Comparison of ENCODE assay signal across 24 mouse cellular contexts in genomic region chr19:50294205-50294604, GRCm38 (mm10).
DNase-seq lines count a peak whose midpoint lies in the region; ATAC-seq and TF ChIP-seq lines count a peak whose summit lies in the region.
"Had no signal": no experiment of that assay in that cellular context is flagged by ENCODE, and none has a peak within 500 bp of the region (broad histone marks: within the 10 kb centered on the region; RNA-seq: fewer than 3 reads in every experiment).

No protein-coding gene starts in this region.

- no peak for ATAC-seq in lung, embryonic 14.5 days (ENCODE audit: insufficient read depth)
- ATAC-seq in lung, postnatal 0 days, result peak; percentile 71
- ATAC-seq: activated CD4-positive, CD25-positive, alpha-beta regulatory T cell, adult 4 months; CD4-positive, CD25-positive, alpha-beta regulatory T cell, adult 4 months; forebrain, embryonic 13.5 days; forebrain, embryonic 15.5 days; Patski had no signal

- no peak overlapping the region for H3K9ac ChIP-seq in lung, embryonic 14.5 days
- no peak overlapping the region for H3K9ac ChIP-seq in lung, postnatal 0 days (replicated peaks; ENCODE audit: low read depth)
- H3K9ac ChIP-seq: embryonic facial prominence, embryonic 12.5 days; forebrain, embryonic 13.5 days; forebrain, embryonic 15.5 days had no signal

- no peaks in the 10 kb centered on the region for H3K27me3 ChIP-seq in lung, embryonic 14.5 days (ENCODE audit: insufficient read depth, low read length)
- H3K27me3 ChIP-seq in lung, postnatal 0 days (replicated peaks; ENCODE audit: insufficient read depth, low read length), result no peaks in the 10 kb centered on the region
- H3K27me3 ChIP-seq: CH12.LX; embryonic facial prominence, embryonic 12.5 days; forebrain, embryonic 13.5 days; forebrain, embryonic 15.5 days had no signal

- no peak overlapping the region for H3K4me3 ChIP-seq in lung, embryonic 14.5 days (ENCODE audit: low read depth, low read length)
- no peak overlapping the region for H3K4me3 ChIP-seq in lung, postnatal 0 days (ENCODE audit: low read depth, low read length)
- no peak overlapping the region for H3K4me3 ChIP-seq in lung, adult 2 months (replicated peaks; ENCODE audit: extremely low read depth, low read depth, low read length)
- H3K4me3 ChIP-seq: embryonic facial prominence, embryonic 10.5 days; embryonic facial prominence, embryonic 12.5 days; forebrain, embryonic 13.5 days; forebrain, embryonic 15.5 days had no signal

- H3K27ac ChIP-seq in lung, embryonic 14.5 days (ENCODE audit: low read depth), result no peak overlapping the region
- no peak overlapping the region for H3K27ac ChIP-seq in lung, postnatal 0 days (ENCODE audit: low read length)
- H3K27ac ChIP-seq: embryonic facial prominence, embryonic 10.5 days; embryonic facial prominence, embryonic 12.5 days; forebrain, embryonic 13.5 days; forebrain, embryonic 15.5 days had no signal

- no peaks in the 10 kb centered on the region for H3K36me3 ChIP-seq in lung, embryonic 14.5 days (ENCODE audit: insufficient read depth)
- H3K36me3 ChIP-seq in lung, postnatal 0 days (ENCODE audit: insufficient read depth, low read length), result no peaks in the 10 kb centered on the region
- H3K36me3 ChIP-seq: embryonic facial prominence, embryonic 10.5 days; embryonic facial prominence, embryonic 12.5 days; forebrain, embryonic 15.5 days; G1E had no signal

- DNase-seq in lung, embryonic 14.5 days, result peak; percentile 1
- DNase-seq in lung, postnatal 10 days, result no peak
- DNase-seq in lung, postnatal 0 days (ENCODE audit: low spot score), result peak; percentile 40
- no peak for DNase-seq in lung, adult 2 months
- peak; percentile 3 for DNase-seq in lung, postnatal 36 days
- no peak for DNase-seq in lung, postnatal 14 days
- DNase-seq: adrenal gland, adult 8-10 months; adrenal gland, postnatal 14 days; adrenal gland, postnatal 36 days; B cell, adult 2 months; cerebellum, adult 11-12 months; cerebellum, adult 2 months; cerebellum, adult 9-10 months; cerebellum, postnatal 10 days; cerebellum, postnatal 25 days had no signal

- TF ChIP-seq POLR2A in lung, adult 2 months (IDR thresholded peaks at IDR 0.05; ENCODE audit: borderline replicate concordance, extremely low read depth, low read depth, low read length), result no peak

- WGBS in lung, embryonic 14.5 days, result 71% methylated on average over 7 of the region's 7 CpGs
- WGBS in lung, postnatal 0 days, result 60% methylated on average over 7 of the region's 7 CpGs
- 67% methylated on average over 7 of the region's 7 CpGs for WGBS in lung, adult 2 months

- no peak; the same call in 1 of the 2 replicates for TF ChIP-seq EP300 in lung, postnatal 0 days (IDR thresholded peaks at IDR 0.05)

- TF ChIP-seq CTCF in lung, embryonic 14.5 days (IDR thresholded peaks at IDR 0.05; ENCODE audit: low read depth), result no peak
- TF ChIP-seq CTCF in lung, postnatal 0 days (IDR thresholded peaks at IDR 0.05), result no peak
- TF ChIP-seq CTCF in lung, adult 2 months (IDR thresholded peaks at IDR 0.05; ENCODE audit: insufficient read depth, low read length), result no peak

- H3K9me3 ChIP-seq in lung, embryonic 14.5 days (ENCODE audit: low read depth, low read length), result no peaks in the 10 kb centered on the region
- H3K9me3 ChIP-seq in lung, postnatal 0 days (ENCODE audit: low read length), result no peaks in the 10 kb centered on the region
- H3K9me3 ChIP-seq: embryonic facial prominence, embryonic 10.5 days; embryonic facial prominence, embryonic 12.5 days; forebrain, embryonic 13.5 days; forebrain, embryonic 15.5 days; G1E had no signal

- H3K4me2 ChIP-seq in lung, embryonic 14.5 days, result no peak overlapping the region
- no peak overlapping the region for H3K4me2 ChIP-seq in lung, postnatal 0 days (replicated peaks; ENCODE audit: low read depth, low read length)
- H3K4me2 ChIP-seq: embryonic facial prominence, embryonic 12.5 days; forebrain, embryonic 13.5 days; forebrain, embryonic 15.5 days had no signal

- H3K4me1 ChIP-seq in lung, embryonic 14.5 days (ENCODE audit: insufficient read depth), result no peaks in the 10 kb centered on the region
- no peaks in the 10 kb centered on the region for H3K4me1 ChIP-seq in lung, postnatal 0 days (ENCODE audit: insufficient read depth, low read depth, low read length)
- H3K4me1 ChIP-seq in lung, adult 2 months (ENCODE audit: control insufficient read depth, insufficient read depth, low read length), result no peaks in the 10 kb centered on the region
- H3K4me1 ChIP-seq: embryonic facial prominence, embryonic 12.5 days; forebrain, embryonic 13.5 days; forebrain, embryonic 15.5 days had no signal

Comparison
In these comparisons a context has a peak if more than half of its experiments do, and no peak if none do; other contexts are left out.
1. DNase-seq: peak in lung, embryonic 14.5 days (single experiment), lung, postnatal 0 days (single experiment) and lung, postnatal 36 days (single experiment); none in lung, postnatal 10 days (single experiment), lung, adult 2 months (single experiment) and lung, postnatal 14 days (single experiment).